Mouse (Mus musculus) thymus, postnatal 36 days (tissue): ENCODE data around the gene Abca14.

Source experiments
- DNase-seq, 2 experiments: peaks; one replicate each; pipeline ENCODE4 v3.0.0; 2022; ENCODE audit warnings: mixed read lengths in 2 of 2

Gene Abca14

DNA sequence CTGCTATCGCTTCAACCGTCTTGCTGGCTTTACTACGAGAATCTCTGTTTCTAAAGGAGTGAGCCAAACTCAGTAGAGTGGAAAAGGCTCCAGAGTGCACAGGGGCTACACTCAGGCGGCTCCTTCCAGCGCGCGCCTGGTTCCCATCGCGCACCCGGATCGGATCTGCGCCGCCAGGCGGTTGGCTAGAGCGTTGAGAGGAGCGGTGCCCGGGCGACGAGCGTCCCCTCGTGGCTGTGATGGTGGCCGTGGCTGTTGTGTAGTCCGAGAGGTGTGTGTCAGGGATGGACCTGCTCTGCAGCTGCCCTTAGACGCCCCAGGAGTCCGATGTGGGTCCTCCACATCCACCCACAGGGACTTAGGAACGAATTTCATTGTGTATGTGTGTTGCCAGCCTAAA, at the start of gene Abca14:
Gene Abca14, plus strand, starts transcription at position 173 of the 400 bp plus-strand sequence.
- DNase-seq: peak; percentile 7 to 19

DNA sequence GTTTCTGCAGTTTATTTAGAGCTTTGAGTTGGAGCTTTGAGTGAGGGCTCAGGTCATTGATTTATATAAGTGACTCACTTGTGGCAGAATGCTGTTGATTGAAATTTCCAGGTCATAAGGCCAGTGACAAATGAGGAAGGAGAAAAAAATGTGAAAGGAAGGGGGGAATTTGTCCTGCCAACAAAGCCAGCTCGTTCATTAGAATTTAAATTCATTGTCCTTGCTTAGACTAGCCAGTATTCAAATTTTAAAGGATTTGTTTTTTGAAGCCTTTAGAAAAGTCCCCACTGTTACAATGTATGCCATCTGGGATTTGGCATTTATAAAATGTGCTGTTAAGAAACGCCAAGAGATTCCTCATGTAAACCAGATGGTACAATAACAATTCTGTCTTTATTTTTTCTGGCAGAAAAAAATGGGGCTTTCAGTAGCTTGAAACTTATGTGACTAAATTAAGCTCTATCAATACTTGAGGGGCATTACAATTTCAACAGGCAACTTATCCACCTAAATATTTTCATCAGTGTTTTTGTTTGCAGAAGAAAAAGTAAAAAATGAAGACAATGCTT, 46.8 kb upstream of the Abca14 start:
- no peak for DNase-seq

DNA sequence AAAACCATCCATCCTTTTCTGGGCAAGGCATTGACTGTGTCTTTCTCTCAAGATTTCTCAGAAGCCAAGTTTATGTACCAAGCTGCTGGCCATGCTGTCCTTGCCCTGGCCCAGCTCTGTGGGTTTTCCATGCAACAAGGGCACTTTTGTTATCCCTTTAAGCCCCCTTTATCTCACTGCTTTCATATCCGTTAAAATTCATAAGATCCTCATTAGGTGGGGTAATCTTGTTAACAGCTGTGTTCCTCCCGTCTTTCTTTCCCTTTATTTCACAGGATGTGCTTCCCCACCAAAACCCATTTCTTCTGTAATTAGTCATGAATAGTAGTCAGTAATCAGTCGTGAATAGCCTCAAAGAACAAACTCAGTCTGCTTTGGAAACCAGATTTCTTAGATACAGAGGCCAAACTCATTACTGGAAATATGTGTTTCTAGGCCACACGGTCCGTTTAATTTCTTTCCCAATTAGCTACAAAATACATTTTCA, 46.1 kb upstream of the Abca14 start:
- no peak for DNase-seq

DNA sequence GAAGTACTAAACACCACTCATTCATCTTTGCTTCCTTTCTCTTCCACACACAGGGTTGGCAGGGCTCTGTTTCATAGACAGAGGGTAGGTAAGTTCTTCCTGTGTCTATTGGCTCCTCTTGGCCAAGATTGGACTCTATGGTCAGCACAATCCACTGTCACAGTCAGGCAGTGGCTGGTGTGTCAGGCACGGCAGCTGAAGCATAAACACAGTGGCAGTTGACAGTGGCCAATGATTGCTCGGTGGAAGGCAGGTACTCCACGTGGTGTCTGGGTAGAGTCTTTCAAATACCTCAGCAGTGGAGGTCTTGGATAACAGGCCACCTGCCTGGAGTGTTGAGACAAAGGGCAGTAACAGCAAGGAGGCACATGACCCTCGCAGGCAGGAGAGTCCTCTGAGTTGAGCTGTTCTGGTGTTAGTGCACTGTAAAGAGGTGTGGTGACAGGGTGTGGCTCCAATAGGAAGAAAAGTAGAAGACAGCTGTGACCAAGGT, 45.6 kb upstream of the Abca14 start:
- DNase-seq: no peak

DNA sequence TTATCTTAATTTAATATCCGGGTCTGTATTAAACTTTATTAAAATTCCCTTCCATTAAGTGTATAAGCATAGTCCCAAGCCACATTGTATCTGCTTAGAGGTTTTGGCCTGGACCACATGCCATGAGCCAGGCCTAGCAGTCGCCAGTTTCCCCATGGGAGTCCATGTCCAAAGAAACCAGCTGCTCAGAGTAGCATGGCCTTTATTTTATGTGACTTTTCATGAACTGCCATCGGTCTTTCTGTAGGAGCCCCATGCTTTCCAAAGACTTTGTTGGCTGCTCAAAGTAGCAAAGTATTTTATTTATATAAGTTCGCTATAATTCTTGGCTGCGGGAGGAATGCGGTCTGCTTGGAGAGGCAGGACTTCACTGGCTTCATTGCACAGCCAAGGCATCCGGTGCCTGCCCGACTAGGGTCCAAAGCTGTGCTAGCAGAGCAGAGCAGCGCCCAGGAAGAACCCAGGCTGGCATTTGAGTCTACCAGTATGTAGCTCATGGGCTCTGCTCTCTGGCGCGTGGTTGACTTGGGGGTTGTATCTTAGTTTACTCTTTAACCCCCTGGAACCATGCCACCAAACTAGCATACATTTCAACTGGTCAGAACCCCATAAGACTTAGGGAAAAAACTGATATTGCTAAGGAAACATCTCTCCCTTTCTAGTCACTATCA, 40.0 kb upstream of the Abca14 start:
- no peak for DNase-seq

DNA sequence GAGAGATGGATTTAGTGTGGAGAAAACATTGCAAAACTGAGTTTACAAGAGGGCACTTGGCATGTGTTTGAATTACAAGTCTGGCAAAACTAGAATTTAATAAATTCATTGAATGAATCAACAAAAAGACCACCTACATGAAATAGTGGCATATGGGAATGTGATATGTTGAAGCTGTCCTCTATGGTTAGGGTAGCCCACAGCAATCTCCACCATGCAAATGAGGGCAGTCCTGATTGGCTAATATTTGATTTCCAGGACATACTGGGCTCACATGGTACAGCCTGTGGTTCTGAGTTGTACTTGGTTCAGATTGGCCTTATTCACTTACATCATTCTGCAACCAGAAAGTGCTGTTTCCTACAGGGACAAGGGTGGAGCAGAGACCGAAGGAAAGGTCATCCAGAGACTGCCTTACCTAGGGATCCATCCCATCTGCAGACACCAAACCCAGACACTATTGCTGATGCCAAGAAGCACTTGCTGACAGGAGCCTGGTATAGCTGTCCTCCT, 31.5 kb upstream of the Abca14 start:
- DNase-seq: no peak

DNA sequence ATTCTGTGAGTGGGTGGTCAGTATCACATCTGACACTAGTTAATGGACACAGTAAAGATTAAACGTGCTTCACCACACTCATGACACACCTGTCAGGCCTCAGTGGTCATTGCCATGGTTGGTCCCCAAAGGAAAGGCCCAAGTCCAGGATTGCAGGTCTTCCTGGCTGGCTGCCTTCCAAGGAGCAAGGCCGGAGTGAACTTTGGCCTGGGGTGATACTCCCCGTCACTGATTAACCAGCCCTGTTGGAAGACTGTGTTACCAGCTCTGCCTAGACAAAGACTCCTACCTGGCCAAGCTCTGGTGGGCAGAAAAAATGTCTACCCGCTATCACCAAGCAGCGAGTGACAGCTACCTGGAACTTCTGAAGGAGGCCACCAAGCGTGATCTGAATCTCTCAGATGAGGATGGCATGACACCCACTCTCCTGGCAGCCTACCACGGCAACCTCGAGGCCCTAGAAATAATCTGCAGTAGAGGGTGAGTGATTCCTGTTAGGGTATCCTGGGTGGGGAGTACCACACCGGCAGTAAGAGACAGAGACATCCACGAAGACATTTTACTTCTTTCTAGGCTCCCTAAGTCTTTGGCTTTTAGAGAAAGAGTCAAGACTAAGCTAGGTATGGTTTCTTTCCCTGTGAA, 30.0 kb upstream of the Abca14 start, which contains the start of gene Anks4b:
Gene Anks4b, plus strand, starts transcription at position 256 of the 642 bp plus-strand sequence.
- no peak for DNase-seq

DNA sequence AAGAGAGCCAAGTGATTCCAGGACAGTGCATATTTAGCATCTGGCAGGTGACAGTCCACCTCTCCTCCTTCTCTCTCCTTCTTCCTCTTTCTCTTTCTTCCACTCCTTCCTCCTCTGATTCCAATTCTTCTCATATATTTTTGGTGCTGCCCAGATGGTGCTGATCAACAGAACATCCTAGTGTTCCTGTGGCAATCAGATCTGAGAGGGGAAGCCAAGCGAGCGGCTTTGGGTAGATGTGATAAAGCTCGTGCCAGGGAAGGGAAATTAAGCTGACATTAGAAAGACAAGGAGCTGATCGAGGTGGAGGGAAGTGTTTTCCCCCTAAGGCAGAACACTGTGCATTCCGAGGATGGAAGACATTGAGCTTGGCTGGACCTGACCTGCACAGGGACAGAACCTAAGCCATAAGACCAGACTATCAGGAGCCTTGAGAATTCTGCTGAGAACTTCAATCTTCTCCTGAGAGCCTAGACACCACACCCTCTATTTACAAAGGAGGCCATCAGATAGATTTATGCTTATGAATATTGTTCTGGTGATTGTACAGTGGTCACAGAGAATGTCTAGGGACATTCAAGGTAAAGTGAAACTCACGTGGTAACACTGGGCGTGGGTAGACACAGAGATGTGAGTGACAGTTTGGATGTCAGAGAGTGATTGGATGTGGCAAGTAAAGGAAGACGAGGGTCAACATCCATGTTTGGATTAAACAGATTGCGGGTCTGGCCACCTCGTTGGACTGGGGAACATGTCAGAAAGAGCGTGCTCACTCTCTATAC, 28.8 kb upstream of the Abca14 start:
- no peak for DNase-seq

DNA sequence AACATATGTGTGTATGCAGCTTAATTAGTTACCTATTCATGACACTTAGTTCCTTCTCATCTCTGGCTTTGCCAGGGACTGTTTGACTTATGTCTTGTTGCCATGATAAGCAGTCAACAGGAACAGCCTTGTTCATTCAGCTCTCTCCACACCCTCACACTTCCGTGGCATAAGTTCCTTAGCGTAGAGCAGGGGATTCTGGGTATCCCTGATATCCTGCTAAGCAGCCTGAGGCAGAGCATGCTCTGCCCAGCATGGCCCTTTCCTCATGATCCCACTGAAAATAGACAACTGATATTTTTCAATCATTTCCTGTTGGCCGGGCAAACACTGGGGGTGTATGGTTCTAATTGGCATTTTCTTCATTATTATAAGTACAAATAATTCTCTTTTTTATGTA, 26.1 kb upstream of the Abca14 start:
- DNase-seq: no peak

DNA sequence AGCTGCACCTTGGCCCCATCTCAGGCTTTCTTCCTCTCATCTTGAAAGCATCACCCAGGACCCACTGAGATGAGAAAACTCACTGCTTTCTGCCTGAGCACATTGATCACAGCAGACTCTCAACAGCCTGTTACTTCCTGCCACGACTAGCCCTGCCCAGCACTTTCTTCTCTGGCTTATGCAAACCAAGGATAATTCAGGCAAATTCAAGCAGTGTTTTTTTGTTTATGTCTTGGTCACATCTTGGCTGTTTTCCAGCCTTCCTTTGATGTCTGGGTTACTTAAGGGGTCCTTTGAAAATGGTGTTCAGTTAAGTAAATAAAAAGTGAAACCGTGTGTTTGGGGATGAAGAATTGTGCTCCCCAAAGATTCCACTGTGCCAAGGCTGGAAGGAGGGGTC, 24.8 kb upstream of the Abca14 start:
- no peak for DNase-seq

DNA sequence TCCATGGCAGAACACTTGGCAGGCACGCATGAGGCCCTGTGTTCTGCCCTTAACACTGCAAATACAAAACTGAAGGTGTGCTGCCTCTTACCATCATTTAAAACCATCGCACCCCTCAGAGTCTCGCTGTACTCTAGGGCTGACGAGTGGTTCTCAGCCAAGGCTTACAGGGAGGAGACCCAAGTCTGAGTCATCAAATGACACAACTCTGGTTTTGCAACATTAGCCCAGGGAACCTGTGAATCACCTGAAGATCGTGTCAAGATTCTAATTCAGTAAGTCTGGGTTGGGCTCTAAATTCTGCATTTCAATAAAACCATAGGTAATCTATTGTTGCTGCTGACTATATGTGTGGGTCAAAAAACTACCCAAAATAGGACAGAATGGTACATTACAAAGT, 23.2 kb upstream of the Abca14 start:
- DNase-seq: no peak

DNA sequence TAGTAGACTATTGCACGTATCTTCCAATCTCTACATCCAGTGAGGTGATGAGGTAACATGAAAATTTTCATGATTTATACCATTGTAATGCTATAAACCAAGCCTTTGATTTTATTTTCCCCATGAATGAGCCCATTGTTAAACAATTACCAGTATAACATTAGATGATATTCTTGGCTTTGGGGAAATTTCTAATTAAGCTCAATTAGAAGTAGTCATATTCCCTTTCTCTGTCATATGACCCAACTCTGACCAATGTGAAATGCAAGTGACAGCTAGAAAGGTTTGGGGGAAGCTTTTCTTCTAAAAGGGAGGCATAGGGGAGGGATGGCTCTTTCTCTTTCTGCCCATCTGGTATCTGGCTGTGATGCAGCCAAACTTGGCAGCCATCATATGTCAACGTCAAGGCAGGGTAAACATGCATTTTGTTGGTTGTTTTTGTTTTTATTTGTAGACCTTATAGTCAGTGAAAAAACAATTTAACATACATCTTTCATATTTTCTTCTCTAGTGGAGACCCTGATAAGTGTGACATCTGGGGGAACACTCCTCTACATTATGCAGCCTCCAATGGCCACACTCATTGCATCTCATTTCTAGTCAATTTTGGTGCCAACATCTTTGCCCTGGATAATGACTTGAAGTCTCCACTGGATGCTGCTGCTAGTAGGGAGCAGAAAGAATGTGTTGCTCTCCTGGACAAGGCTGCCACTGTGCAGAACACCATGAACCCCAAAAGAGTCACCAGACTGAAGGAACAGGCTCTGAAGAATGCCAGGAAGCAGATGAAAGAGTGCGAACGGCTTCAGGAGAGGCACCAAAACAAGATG, 22.1 kb upstream of the Abca14 start:
- DNase-seq: no peak

DNA sequence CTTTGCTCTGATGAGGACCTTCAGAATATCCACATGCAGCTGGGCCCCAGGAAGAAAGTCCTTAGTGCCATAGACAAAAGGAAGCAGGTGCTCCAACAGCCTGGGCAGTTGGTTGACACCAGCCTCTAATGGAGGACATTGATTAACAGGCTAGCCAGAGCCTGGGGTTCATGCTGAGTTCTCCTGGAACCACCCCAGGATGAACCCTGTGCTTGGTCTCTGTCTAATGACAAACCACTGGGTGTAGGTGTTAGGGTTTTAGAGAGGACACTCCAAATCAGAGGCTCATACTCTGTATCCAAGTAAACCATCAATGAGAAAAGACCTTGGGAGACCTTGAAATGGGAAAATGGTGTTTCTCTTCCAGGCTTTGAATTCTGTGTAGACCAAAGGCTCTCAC, 20.9 kb upstream of the Abca14 start:
- no peak for DNase-seq

DNA sequence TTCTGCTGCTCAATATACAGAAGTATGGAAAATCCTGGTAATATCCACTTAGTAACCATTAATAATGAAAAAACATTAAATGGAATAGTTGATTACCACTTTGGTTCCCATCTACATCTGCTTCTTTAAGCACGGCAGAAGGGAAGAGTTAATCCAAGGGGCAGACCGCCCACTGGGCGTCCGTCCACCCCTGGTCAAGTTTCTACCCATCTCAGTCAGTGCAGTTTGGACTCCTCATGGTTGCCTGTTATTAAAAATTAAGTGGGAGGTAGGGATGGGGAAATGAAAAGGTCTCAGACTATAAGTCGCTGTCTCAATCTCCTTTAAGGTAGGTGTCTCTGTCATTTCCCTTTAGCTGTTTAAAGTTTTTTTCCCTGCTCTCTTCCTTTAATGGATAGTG, 14.8 kb upstream of the Abca14 start:
- DNase-seq: no peak

DNA sequence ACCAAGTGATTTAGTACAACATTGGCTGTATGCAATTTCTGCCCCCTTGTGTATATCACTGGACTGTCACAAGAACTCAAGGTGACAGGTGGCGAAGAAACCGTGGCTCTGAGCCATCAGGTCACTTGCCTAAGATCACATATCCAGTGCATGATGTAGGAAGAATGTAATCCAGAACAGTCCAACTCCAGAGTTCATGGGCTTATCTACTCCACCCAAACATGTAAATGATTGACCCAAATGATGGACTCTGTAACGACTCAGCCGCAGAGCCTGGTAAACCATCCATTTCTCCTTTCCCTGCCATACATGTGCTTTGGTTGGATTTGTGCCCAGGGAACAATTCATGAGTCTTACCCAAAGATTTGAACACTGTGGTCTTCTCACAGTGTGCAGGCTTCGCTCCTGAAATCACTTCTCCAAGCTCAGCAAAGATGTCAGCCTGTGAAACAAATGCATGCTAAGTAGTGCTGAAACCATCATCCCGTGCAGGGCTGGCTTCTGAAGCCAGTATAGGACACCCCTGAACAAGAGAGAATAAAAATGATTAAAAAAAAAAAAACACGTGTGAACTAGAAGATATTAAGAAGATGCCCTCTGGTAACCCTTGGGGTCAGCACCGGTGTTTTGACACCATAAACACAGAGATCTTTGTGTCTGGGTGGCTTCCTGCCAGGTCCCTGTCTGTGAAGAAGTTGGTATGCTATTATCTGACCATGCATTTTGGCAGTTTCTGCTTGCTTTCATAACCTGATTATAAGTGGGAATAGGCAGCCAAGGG, 14.2 kb upstream of the Abca14 start:
- DNase-seq: no peak

DNA sequence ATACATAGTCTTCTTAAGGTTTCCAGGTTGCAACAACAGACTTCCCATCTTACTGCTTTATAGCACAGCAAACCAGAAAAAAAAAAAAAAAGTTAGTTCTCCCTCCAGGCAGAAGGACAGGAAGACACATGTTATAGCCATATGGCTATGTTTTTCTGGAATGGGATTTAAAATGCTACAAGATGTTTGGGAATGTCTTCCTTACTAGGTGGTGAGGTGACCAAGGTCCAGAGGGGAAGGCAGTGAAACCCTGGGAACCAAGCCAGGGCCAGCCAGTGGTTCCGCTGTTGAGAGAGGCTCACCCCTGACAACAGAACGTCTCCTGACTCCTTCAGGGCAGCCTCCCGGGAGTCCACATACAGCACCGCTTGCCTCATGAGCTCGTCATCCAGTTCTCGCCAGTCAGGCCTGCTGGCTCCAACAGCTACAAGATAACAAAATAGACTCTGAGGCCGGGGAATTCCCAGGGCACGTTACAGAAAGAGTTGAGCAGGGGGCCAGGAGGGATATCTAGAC, 13.6 kb upstream of the Abca14 start:
- DNase-seq: no peak

DNA sequence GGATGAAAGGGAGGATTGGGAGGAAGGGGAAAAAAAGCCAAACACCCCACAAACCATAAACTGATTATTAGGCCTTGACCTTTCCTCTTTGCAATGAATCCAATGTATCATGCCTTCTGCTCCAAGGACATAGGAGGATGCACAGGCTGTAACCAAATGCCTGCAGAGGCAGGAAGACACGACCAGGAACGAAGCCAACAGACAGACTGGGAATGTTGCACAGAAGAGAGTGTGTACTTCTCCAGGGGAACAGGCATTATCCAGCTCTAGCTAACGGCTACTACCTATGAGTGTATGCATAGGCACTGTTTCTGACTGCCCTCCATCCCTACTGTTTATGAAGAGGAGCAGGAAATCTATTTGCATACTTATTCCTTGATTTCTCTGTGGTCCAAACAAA, 11.6 kb upstream of the Abca14 start:
- DNase-seq: no peak

DNA sequence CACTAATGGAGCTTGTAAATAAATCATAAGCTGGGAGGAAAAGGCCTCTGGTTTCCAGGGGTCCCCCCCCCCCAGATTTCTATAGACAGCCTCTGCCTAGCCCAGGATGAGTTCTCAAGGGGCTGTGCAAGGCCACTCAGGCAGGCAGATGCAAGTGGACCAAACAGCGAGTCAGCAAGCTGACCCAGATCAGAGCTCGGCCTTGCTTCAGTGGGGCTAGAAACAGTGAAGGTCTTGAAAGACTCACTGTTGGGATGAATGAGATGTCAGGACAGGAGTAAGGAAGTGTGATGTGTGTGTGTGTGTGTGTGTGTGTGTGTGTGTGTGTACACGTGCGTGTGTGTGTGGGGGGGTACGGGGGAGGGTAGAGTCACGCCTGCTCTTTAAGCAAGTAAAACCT, 10.9 kb upstream of the Abca14 start:
- DNase-seq: no peak

DNA sequence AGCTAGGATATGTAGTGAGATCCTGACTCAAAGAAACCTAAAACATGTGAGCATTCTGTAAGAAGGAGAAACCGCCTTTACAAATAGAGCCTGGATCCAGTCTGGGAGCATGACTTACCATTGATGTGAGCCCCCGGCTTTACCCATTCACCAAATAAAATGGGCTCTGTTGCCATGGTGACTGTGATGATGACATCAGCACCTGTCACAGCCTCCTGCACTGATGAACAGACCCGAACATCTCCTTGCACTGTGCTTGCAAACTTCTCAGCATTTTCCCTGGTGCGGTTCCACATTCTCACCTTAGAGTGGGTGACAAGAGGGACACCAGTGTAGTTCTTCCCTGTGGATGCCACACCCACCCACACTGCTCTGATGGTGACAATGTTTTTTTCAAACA, 8.6 kb upstream of the Abca14 start:
- DNase-seq: no peak

DNA sequence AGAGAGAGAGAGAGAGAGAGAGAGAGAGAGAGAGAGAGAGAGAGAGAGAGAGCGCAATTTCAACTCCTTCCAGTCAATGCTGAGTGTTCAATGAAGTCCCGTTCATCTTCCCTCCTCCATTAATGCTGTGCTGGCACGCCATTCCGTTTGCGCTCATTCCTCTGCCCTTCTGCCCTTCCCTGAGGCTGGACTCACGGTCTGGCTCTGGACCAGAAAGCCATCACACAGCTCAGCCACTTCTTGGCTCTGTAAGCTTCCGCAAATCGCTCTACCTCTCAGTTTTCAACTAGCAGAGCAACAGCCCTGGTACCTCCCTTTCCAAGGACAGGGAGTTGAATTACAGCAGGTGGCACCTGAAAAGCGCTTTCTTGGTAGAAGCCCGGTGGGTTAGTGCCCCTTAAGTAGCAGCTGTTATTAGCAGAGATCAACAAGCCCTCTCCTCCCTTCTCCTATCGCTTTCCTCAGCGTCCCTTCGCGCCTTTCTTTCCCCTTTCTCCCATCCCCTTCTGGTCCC, 2.5 kb upstream of the Abca14 start:
- no peak for DNase-seq

DNA sequence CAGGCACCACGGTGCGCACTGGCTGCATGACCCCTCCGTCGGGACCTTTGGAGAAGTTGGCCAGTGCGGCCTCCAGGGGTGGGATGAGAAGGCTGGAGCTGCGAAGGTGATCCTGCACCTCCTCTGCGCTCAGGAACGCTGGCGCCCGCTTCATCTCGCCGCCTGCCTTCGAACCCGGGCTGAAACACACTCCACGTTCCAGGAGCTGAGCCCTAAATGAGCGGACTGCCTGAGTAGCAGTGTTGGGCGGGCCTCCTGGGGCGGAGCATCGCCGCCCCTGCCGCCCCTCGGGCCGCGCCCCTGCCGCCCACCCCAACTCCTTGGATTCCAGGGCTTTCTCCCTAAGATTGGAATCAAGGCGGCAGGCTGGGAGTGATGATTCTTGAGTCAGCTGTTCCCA, 2.0 kb upstream of the Abca14 start, which contains the start of gene Crym:
Gene Crym, minus strand, starts transcription at position 341 of the 400 bp plus-strand sequence.
- no peak for DNase-seq
